Mouse (Mus musculus) megakaryocyte, embryonic 14.5 days (primary cell): ENCODE data around the gene Prom1.

Experiments
- FLI1 ChIP-seq: IDR thresholded peaks from 2 replicates; pipeline ENCODE4 v1.6.1; 2012; ENCODE audit warnings: low read length, inconsistent platforms, mixed read lengths
- GATA1 ChIP-seq: IDR thresholded peaks from 3 replicates; pipeline ENCODE4 v1.6.1; 2012; ENCODE audit warnings: mixed read lengths, low read length, inconsistent platforms, borderline replicate concordance

DNA sequence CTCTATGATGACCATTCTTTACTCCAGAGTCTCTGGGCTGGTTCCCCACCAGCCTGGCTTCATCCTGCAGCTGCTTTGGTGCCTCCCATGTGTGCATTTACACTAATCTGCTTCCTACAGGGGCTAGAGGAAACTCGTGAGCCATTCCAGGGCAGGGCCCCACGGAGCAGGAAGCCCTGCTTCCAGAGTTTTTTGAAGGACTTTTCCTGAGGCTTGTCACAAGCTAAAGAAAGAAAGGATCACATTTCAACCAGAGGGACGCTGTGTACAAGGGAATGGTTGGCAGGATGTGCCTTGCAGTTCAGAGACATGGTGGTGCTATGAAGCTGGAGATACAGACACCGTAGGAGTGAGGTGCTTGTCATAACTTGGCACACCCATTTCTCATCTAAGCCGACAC lies 14.8 kb downstream of the Prom1 start:
- no peak for TF ChIP-seq GATA1
- no peak for TF ChIP-seq FLI1
